Mouse (Mus musculus) left cerebral cortex, postnatal 36 days (tissue): Measurements from ENCODE around the gene Hip1. TPM values are rescaled to one million over a fixed set of nuclear protein-coding genes. Genes with fewer than 3 reads are reported as not detected.
"Not testable (repeated sequence)": the region's sequence is repeated elsewhere in the genome, so short reads cannot be mapped to it uniquely, and the experiment has no call there.

Source experiments
- DNase-seq, 2 experiments: peaks; one replicate each; pipeline ENCODE4 v3.0.0; 2021 to 2022; ENCODE audit warnings: low spot score in 2 of 2, mixed read lengths in 1 of 2
- intact Hi-C: fragments of 180-260 bp; cut with DNase I; formaldehyde crosslinking; loops from one replicate; pipeline ENCODE4 v1.15.1; 2025
- microRNA-seq: library from miRNA; unstranded; fragments of <30 nt; microRNA quantifications from one replicate; pipeline ENCODE4 v1.2.0, GENCODE M21; 2022
- total RNA-seq, 2 experiments: library from RNA; stranded (reverse); gene quantifications; 2 replicates each; pipeline ENCODE4 v1.2.3; 2021

Hip1 gene
- total RNA-seq, 2 experiments from 2014 or later: 44.6 to 61.3 TPM

GRCm38 (mm10) chr5:135383771-135384170 is 161.1 kb downstream of the Hip1 start:
- intact Hi-C loops: no loop called here
- DNase-seq: no peak

GRCm38 (mm10) chr5:135382746-135383145 is 162.2 kb downstream of the Hip1 start:
- intact Hi-C loops: no loop called here
- no peak for DNase-seq

- no peak for DNase-seq
- intact Hi-C loops: no loop called here
Measured at GRCm38 (mm10) chr5:135381356-135381925, 163.5 kb downstream of the Hip1 start.

GRCm38 (mm10) chr5:135380681-135381080 is 164.2 kb downstream of the Hip1 start:
- intact Hi-C loops: no loop called here
- no peak for DNase-seq

- no peak for DNase-seq
- intact Hi-C loops: no loop called here
Measured at GRCm38 (mm10) chr5:135376341-135376740, 168.6 kb downstream of the Hip1 start.

- intact Hi-C loops: no loop called here
- DNase-seq: no peak
Measured at GRCm38 (mm10) chr5:135375167-135375566, 169.8 kb downstream of the Hip1 start.

GRCm38 (mm10) chr5:135373601-135374000 is 171.3 kb downstream of the Hip1 start:
- no peak for DNase-seq
- intact Hi-C loops: no loop called here

GRCm38 (mm10) chr5:135371195-135371594 is 173.7 kb downstream of the Hip1 start:
- DNase-seq: no peak
- intact Hi-C loops: no loop called here

- peak; percentile 91 to 95 for DNase-seq
- intact Hi-C loops: loop anchor here (10.0 kb wide), 1 partner anchor 255 kb away; no protein-coding TSS in a partner anchor
Measured at GRCm38 (mm10) chr5:135369787-135370654, 174.9 kb downstream of the Hip1 start, which contains the start of gene Nsun5. Nsun5 (plus strand) TSS chr5:135369953.

GRCm38 (mm10) chr5:135369196-135369595 is 175.7 kb downstream of the Hip1 start:
- intact Hi-C loops: loop anchor here (10.0 kb wide), 1 partner anchor 254 kb away; no protein-coding TSS in a partner anchor
- DNase-seq: not testable (repeated sequence)

GRCm38 (mm10) chr5:135368312-135368711 is 176.6 kb downstream of the Hip1 start:
- intact Hi-C loops: loop anchor here (10.0 kb wide), 1 partner anchor 254 kb away; no protein-coding TSS in a partner anchor
- no peak for DNase-seq

GRCm38 (mm10) chr5:135367841-135368240 is 177.1 kb downstream of the Hip1 start:
- intact Hi-C loops: loop anchor here (10.0 kb wide), 1 partner anchor 253 kb away; no protein-coding TSS in a partner anchor
- DNase-seq: no peak

GRCm38 (mm10) chr5:135363540-135363939 is 181.4 kb downstream of the Hip1 start:
- intact Hi-C loops: loop anchor here (10.0 kb wide), 1 partner anchor 249 kb away; no protein-coding TSS in a partner anchor

GRCm38 (mm10) chr5:135362572-135362971 is 182.3 kb downstream of the Hip1 start:
- intact Hi-C loops: loop anchor here (10.0 kb wide), 1 partner anchor 248 kb away; no protein-coding TSS in a partner anchor
- no peak for DNase-seq

More at GRCm38 (mm10) chr5:135363540-135363939, 181.4 kb downstream of the Hip1 start:
- no peak for DNase-seq

- intact Hi-C loops: loop anchor here (10.0 kb wide), 1 partner anchor 245 kb away; no protein-coding TSS in a partner anchor
- DNase-seq: no peak
Measured at GRCm38 (mm10) chr5:135359772-135360171, 185.1 kb downstream of the Hip1 start.

- no peak for DNase-seq
- intact Hi-C loops: no loop called here
Measured at GRCm38 (mm10) chr5:135357556-135357955, 187.4 kb downstream of the Hip1 start.

Small RNAs within 50 kb of the gene (microRNA-seq; reads per million reads assigned to microRNA genes)
- gene Mir7033: not detected

Other genes starting within 250 kb of the Hip1 start
- gene Fkbp6, start 195.1 kb downstream of the Hip1 start, total RNA-seq: not detected
- gene Trim50, start 191.8 kb downstream of the Hip1 start, total RNA-seq: not detected
- 10 to 100 TPM; 16.9 to 21.0 TPM for gene Nsun5, start 175.2 kb downstream of the Hip1 start, total RNA-seq
- 10 to 100 TPM; 50.0 to 54.1 TPM for gene Pom121, start 150.6 kb downstream of the Hip1 start, total RNA-seq
- not detected for gene Ccl26, start 18.4 kb upstream of the Hip1 start, total RNA-seq
- under 1 TPM in 1 of 2 experiments, not detected in 1; 0.64 TPM for gene Ccl24, start 27.9 kb upstream of the Hip1 start, total RNA-seq
- 10 to 100 TPM; 77.2 to 90.2 TPM for gene Rhbdd2, start 87.5 kb upstream of the Hip1 start, total RNA-seq
- gene Por, start 124.9 kb upstream of the Hip1 start, total RNA-seq: 10 to 100 TPM; 83.7 to 90.9 TPM
- 10 to 100 TPM; 15.6 to 18.0 TPM for gene Tmem120a, start 199.3 kb upstream of the Hip1 start, total RNA-seq
- not detected for gene Styxl1, start 233.3 kb upstream of the Hip1 start, total RNA-seq
- gene Mdh2, start 233.4 kb upstream of the Hip1 start, total RNA-seq: 100 to 1,000 TPM; 374 to 435 TPM